Mouse (Mus musculus) midbrain, embryonic 15.5 days (tissue): ENCODE data around the gene Adcy5. TPM values are rescaled to one million over a fixed set of nuclear protein-coding genes. Genes with fewer than 3 reads are reported as not detected.

Source experiments
- ATAC-seq: fragments of 200-750 bp; cut with Nextera tagmentation; replicated peaks from 2 replicates; pipeline ENCODE4 v1.8.0; 2017; ENCODE audit warnings: moderate TSS enrichment
- H3K27ac ChIP-seq: fragments of 300-500 bp; sonication (generic); 2 replicates; pipeline ENCODE4 v1.5.1; 2015; ENCODE audit warnings: mild to moderate bottlenecking, inconsistent platforms
- H3K27me3 ChIP-seq: fragments of 300-500 bp; sonication (generic); replicated peaks from 2 replicates; pipeline ENCODE4 v1.6.1; 2015; ENCODE audit warnings: inconsistent platforms
- H3K36me3 ChIP-seq: fragments of 300-500 bp; sonication (generic); replicated peaks from 2 replicates; pipeline ENCODE4 v1.6.1; 2015; ENCODE audit warnings: inconsistent platforms
- H3K4me1 ChIP-seq: fragments of 300-500 bp; sonication (generic); 2 replicates; pipeline ENCODE4 v1.6.1; 2015; ENCODE audit warnings: inconsistent platforms
- H3K4me2 ChIP-seq: fragments of 300-500 bp; sonication (generic); 2 replicates; pipeline ENCODE4 v1.6.1; 2015; ENCODE audit warnings: inconsistent platforms, mild to moderate bottlenecking, moderate library complexity
- H3K4me3 ChIP-seq: fragments of 300-500 bp; sonication (generic); 2 replicates; pipeline ENCODE4 v1.5.1; 2015; ENCODE audit warnings: mild to moderate bottlenecking, inconsistent platforms
- H3K9ac ChIP-seq: fragments of 300-500 bp; sonication (generic); 2 replicates; pipeline ENCODE4 v1.6.1; 2015; ENCODE audit warnings: mild to moderate bottlenecking, inconsistent platforms
- H3K9me3 ChIP-seq: fragments of 300-500 bp; sonication (generic); 2 replicates; pipeline ENCODE4 v1.6.1; 2016; ENCODE audit warnings: inconsistent platforms
- WGBS: fragments of 180-500 bp; shearing (Covaris S2); methylation state at CpG from one replicate; pipeline ENCODE4 v1.1.7; 2015; ENCODE audit warnings: mixed read lengths; 5-methylcytosine and 5-hydroxymethylcytosine counted together
- polyA plus RNA-seq: library from polyadenylated mRNA; unstranded; fragments of >200 nt; fragmentation: Nextera tagmentation; extraction: Ambion mirVana; gene quantifications from 2 replicates; pipeline ENCODE4 v1.2.1, GENCODE M21; 2015

The Adcy5 gene
- polyA plus RNA-seq, 1 experiment from 2014 or later: 9.1 TPM

GRCm38 (mm10) chr16:35297786-35298185, 143.1 kb downstream of the Adcy5 start:
- H3K4me1 ChIP-seq: no peaks in the 10 kb centered on the region
- no peak overlapping the region for H3K4me2 ChIP-seq
- no peak overlapping the region for H3K9ac ChIP-seq
- no peak overlapping the region for H3K4me3 ChIP-seq
- H3K36me3 ChIP-seq: peaks cover 4% of the 10 kb centered on the region; the same call in 1 of the 2 replicates
- H3K27ac ChIP-seq: no peak overlapping the region
- H3K9me3 ChIP-seq: no peaks in the 10 kb centered on the region
- H3K27me3 ChIP-seq: no peaks in the 10 kb centered on the region
- no peak for ATAC-seq
- WGBS: 79% methylated on average over 5 of the region's 5 CpGs

- Histone ChIP-seq H3K4me2 (no peak overlapping the region), H3K9ac (no peak overlapping the region), H3K27ac (no peak overlapping the region), H3K36me3 (peaks cover 13% of the 10 kb centered on the region; the same call in 1 of the 2 replicates), H3K27me3 (no peaks in the 10 kb centered on the region), H3K9me3 (no peaks in the 10 kb centered on the region), H3K4me3 (no peak overlapping the region), H3K4me1 (no peaks in the 10 kb centered on the region)
- ATAC-seq: no peak
- whole genome bisulfite sequencing: 93% methylated on average over 5 of the region's 6 CpGs
Observed at GRCm38 (mm10) chr16:35300156-35300555, 145.5 kb downstream of the Adcy5 start.

DNA sequence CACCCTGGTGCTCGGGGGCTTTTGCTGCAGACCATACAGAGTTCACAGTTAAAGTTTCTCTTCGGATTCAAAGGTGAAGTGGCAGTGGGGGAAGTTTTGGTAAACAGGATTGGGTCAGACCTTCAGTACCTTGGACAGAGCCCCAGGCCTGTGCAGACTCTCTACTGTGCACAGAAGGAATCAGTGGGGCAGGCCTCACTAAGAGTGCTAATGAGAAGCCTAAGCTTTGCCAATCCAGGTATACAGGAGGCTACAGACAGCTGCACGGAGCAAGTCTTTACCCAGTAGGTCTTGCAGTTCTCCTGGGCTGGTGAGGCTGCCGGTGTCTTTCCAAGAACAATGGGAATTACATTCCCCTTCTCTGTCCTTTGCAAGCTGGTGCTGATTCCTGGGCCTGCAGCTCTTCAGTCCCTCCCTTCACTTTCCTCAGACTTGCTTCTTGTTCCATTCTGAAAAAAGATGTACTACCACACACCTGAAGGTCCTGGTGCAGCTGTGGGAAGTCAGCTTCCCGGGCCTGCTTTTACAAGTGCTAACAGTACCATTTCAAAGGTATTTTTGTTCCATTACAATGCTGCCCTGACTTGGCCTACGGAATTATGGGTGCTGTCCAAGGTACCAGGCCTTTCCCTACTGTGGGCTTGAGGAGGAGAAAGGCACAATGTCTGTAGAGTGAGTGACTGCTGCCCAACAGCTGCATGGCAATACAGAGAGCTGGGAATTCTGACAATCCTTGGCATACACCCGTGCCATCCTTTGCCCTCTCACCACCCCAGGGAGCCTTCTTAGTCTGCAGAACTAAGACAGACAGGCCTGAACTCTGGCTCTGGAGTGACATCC, 148.0 kb downstream of the Adcy5 start:
- no peak for ATAC-seq
- 47% methylated on average over 7 of the region's 7 CpGs for WGBS

GRCm38 (mm10) chr16:35303721-35304120, 149.0 kb downstream of the Adcy5 start:
- H3K27me3 ChIP-seq: no peaks in the 10 kb centered on the region
- no peak for ATAC-seq
- no peak overlapping the region for H3K9ac ChIP-seq
- peaks cover 13% of the 10 kb centered on the region; the same call in 1 of the 2 replicates for H3K36me3 ChIP-seq
- H3K27ac ChIP-seq: no peak overlapping the region
- 93% methylated on average over 6 of the region's 6 CpGs for WGBS
- H3K9me3 ChIP-seq: no peaks in the 10 kb centered on the region
- H3K4me3 ChIP-seq: no peak overlapping the region
- no peaks in the 10 kb centered on the region for H3K4me1 ChIP-seq
- no peak overlapping the region for H3K4me2 ChIP-seq

More for the DNA sequence above, 148.0 kb downstream of the Adcy5 start:
- H3K4me2 ChIP-seq: no peak overlapping the region
- no peak overlapping the region for H3K4me3 ChIP-seq
- no peak overlapping the region for H3K9ac ChIP-seq
- H3K9me3 ChIP-seq: no peaks in the 10 kb centered on the region
- peaks cover 13% of the 10 kb centered on the region; the same call in 1 of the 2 replicates for H3K36me3 ChIP-seq
- H3K27ac ChIP-seq: no peak overlapping the region
- H3K4me1 ChIP-seq: no peaks in the 10 kb centered on the region
- no peaks in the 10 kb centered on the region for H3K27me3 ChIP-seq

DNA sequence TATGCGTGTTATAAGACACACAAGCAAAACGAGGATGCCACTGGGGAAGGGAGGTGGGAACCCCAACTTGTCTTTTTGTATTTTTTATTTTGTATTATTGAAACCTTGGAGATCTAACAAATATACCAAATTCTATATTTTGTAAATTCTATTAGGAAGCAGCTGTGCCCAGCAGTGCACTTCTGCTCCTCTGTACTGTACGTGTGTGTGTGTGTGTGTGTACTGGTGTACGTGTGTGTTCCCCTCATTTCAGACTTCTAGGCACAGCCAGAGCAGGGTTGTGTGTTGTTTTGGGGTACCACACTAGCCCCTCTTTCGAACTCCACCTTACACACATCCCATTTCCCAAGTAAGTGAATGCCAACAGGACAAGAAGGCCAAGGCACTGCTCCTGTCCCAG, 149.7 kb downstream of the Adcy5 start:
- WGBS: 88% methylated on average over 5 of the region's 5 CpGs

DNA sequence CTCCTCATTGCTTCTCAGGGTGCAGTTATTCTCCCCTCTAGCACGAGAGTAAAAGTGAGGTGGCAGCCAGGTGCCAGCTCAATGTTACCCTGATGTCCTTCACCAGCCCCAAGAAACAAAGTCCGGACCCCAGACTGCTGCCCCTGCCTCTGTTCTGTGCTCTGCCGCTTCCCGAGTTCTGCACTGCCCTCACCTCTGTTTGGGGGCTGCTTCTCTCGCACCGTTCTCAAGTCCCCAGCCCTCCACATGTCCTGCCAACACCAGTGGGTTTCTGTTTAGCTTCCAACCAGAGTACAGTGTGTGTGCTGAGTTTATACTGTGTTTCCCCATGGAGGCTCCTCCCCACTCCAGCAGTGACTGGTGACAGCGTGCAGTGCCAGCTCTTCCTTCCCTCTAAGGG, 150.5 kb downstream of the Adcy5 start:
- no peak for ATAC-seq
- H3K9me3 ChIP-seq: no peaks in the 10 kb centered on the region
- 85% methylated on average over 7 of the region's 7 CpGs for WGBS
- no peaks in the 10 kb centered on the region for H3K4me1 ChIP-seq
- H3K27ac ChIP-seq: no peak overlapping the region
- no peak overlapping the region for H3K9ac ChIP-seq
- H3K36me3 ChIP-seq: peaks cover 9% of the 10 kb centered on the region; the same call in 1 of the 2 replicates
- no peak overlapping the region for H3K4me3 ChIP-seq
- no peak overlapping the region for H3K4me2 ChIP-seq
- H3K27me3 ChIP-seq: no peaks in the 10 kb centered on the region

More for the DNA sequence above, 149.7 kb downstream of the Adcy5 start:
- no peak overlapping the region for H3K4me2 ChIP-seq
- peaks cover 13% of the 10 kb centered on the region; the same call in 1 of the 2 replicates for H3K36me3 ChIP-seq
- no peaks in the 10 kb centered on the region for H3K4me1 ChIP-seq
- ATAC-seq: no peak
- H3K27ac ChIP-seq: no peak overlapping the region
- no peaks in the 10 kb centered on the region for H3K27me3 ChIP-seq
- H3K9me3 ChIP-seq: no peaks in the 10 kb centered on the region
- no peak overlapping the region for H3K9ac ChIP-seq
- H3K4me3 ChIP-seq: no peak overlapping the region

DNA sequence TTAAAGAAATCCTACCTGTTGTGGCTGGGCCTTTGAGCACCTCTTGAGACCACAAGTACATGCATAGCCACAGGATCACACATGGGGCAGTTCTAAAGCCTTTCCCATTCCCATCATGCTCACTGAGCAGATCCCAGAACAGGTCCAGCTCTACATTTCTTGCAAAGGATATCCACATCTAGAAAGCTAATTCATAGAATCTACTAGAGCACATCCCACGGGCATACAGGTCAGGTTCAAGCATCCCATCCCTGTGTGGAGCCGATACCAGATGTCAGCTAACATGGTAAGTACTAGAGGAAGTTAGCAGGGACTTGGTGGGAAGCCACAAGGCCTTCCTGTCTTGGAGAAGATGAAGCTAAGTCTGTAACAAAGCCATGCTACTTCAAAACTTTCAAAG, 152.0 kb downstream of the Adcy5 start:
- ATAC-seq: no peak
- Histone ChIP-seq H3K4me1 (0 out of 2 replicates have a peak, but pooled peaks cover under 1% of the 10 kb centered on the region), H3K36me3 (peaks cover 9% of the 10 kb centered on the region; the same call in 1 of the 2 replicates), H3K27me3 (no peaks in the 10 kb centered on the region), H3K4me3 (no peak overlapping the region), H3K9me3 (no peaks in the 10 kb centered on the region), H3K4me2 (no peak overlapping the region), H3K27ac (no peak overlapping the region), H3K9ac (no peak overlapping the region)
- 93% methylated on average over 2 of the region's 2 CpGs for WGBS

- H3K9me3 ChIP-seq: no peaks in the 10 kb centered on the region
- H3K4me1 ChIP-seq: 0 out of 2 replicates have a peak, but pooled peaks cover 3% of the 10 kb centered on the region
- H3K9ac ChIP-seq: no peak overlapping the region
- whole genome bisulfite sequencing: 84% methylated on average over 2 of the region's 2 CpGs
- H3K27me3 ChIP-seq: no peaks in the 10 kb centered on the region
- no peak overlapping the region for H3K4me2 ChIP-seq
- H3K4me3 ChIP-seq: no peak overlapping the region
- H3K27ac ChIP-seq: no peak overlapping the region
- no peak for ATAC-seq
- peaks cover 9% of the 10 kb centered on the region; the same call in 1 of the 2 replicates for H3K36me3 ChIP-seq
Observed at GRCm38 (mm10) chr16:35307331-35307730, 152.7 kb downstream of the Adcy5 start.

GRCm38 (mm10) chr16:35308016-35308415, 153.3 kb downstream of the Adcy5 start:
- Histone ChIP-seq H3K36me3 (peaks cover 11% of the 10 kb centered on the region; the same call in 1 of the 2 replicates), H3K27ac (no peak overlapping the region), H3K4me2 (no peak overlapping the region), H3K4me3 (no peak overlapping the region), H3K9ac (no peak overlapping the region), H3K4me1 (0 out of 2 replicates have a peak, but pooled peaks cover 3% of the 10 kb centered on the region), H3K9me3 (no peaks in the 10 kb centered on the region), H3K27me3 (no peaks in the 10 kb centered on the region)
- 85% methylated on average over 6 of the region's 6 CpGs for WGBS
- no peak for ATAC-seq

GRCm38 (mm10) chr16:35308486-35309143, 153.9 kb downstream of the Adcy5 start:
- H3K9ac ChIP-seq: no peak overlapping the region
- peaks cover 7% of the 10 kb centered on the region; the same call in 1 of the 2 replicates for H3K36me3 ChIP-seq
- H3K4me3 ChIP-seq: no peak overlapping the region
- no peak for ATAC-seq
- no peak overlapping the region for H3K4me2 ChIP-seq
- H3K27ac ChIP-seq: no peak overlapping the region
- H3K9me3 ChIP-seq: no peaks in the 10 kb centered on the region
- 0 out of 2 replicates have a peak, but pooled peaks cover 3% of the 10 kb centered on the region for H3K4me1 ChIP-seq
- 92% methylated on average over 6 of the region's 6 CpGs for WGBS
- H3K27me3 ChIP-seq: no peaks in the 10 kb centered on the region

DNA sequence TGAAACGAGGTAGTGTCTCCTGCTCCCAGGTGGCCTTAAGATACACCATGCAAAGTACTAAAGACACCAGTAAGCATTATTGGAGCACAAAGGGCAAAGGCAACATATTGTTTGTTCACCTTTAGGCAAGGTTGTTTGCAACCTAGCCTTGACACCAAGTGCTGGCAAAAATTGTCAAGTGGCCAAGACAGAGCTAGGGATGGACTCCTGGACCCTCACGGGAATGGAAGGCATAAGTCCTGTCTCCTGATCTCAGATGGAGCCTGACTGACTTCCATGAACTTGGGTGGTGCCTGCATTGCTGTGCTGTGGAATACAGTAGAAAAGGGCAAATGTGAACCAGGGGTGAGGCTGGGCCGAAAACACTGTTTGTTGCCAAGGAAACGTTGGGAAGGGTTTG, 155.0 kb downstream of the Adcy5 start:
- no peaks in the 10 kb centered on the region for H3K9me3 ChIP-seq
- 0 out of 2 replicates have a peak, but pooled peaks cover 3% of the 10 kb centered on the region for H3K4me1 ChIP-seq
- 89% methylated on average over 4 of the region's 4 CpGs for WGBS
- no peak overlapping the region for H3K27ac ChIP-seq
- H3K4me3 ChIP-seq: no peak overlapping the region
- H3K36me3 ChIP-seq: 0 out of 2 replicates have a peak, but pooled peaks cover 2% of the 10 kb centered on the region
- H3K27me3 ChIP-seq: no peaks in the 10 kb centered on the region
- ATAC-seq: no peak
- no peak overlapping the region for H3K4me2 ChIP-seq
- no peak overlapping the region for H3K9ac ChIP-seq

GRCm38 (mm10) chr16:35310551-35311110, 156.0 kb downstream of the Adcy5 start:
- 53% methylated on average over 2 of the region's 2 CpGs for WGBS
- no peak overlapping the region for H3K9ac ChIP-seq
- ATAC-seq: no peak
- H3K4me2 ChIP-seq: no peak overlapping the region
- H3K27me3 ChIP-seq: no peaks in the 10 kb centered on the region
- 0 out of 2 replicates have a peak, but pooled peaks cover 2% of the 10 kb centered on the region for H3K36me3 ChIP-seq
- no peak overlapping the region for H3K4me3 ChIP-seq
- 0 out of 2 replicates have a peak, but pooled peaks cover 3% of the 10 kb centered on the region for H3K4me1 ChIP-seq
- no peak overlapping the region for H3K27ac ChIP-seq
- H3K9me3 ChIP-seq: no peaks in the 10 kb centered on the region
